Mouse (Mus musculus): ENCODE results near the gene Dip2a.

Gene Dip2a

DNA sequence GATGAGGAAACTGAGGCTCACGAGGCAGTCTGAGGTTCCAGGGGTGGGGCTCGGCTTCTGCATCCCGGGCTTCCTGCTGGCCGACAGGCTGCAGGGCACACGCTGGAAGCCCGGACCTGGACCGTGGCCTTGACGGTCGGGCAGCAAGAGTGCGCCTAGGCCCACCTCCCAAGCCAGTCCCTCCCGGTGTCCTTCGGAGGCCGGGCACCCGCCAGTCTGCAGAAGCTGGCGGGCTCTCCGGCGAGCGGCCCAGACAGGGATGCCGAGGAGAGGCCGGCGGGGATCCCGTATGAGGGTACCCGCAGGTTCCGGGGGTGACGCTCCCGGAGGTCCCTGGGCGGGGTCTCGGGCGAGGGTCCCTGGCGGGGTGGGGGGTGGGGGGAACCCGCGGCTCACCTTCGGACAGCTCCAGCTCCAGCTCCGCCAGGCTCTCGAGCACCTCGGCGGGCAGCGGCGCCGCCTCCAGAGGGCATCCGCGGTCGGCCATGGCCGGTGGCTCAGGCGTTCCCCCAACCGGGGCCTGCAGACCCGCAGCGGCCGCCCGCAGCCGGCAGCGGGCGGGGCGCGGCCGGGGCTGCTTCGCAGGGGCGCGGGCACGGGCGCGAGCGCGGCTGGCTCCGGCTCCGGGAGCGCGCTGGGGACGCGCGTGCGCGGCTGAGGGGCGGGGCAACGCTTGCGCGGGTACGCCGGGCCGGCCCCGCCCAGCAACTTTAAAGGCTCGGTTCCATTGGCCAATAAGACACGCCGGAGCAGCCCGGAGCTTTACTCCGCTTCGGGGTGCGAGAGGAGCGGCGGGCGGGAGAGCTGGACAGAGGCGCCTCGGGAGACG, at the start of gene Dip2a:
Gene Dip2a, minus strand, starts transcription at position 581 of the 829 bp plus-strand sequence.
- DNase-seq (ENCODE audit: low spot score in 2 of 2): peak; percentile 92 to 93

DNA sequence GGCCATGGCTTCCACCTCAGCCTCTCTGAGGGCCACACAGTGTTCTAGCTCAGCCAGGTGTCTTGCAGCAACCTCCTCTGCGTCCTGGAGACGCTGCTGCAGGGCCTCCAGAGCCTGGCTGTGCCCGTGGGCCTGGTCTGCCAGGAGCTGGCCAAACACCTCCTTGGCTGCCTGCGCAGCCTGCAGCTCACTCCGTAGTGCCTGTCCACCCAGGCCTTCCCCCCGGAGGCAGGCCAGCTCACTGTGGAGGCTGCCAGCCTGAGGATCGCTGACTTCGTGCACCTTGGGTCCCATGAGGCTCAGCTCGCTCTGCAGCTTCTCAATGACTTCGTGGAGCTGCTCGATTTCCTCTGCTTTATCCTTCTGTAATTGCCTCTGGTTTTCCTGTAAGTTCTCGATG, 47.5 kb upstream of the Dip2a start:
- DNase-seq (ENCODE audit: low spot score in 2 of 2): no peak

DNA sequence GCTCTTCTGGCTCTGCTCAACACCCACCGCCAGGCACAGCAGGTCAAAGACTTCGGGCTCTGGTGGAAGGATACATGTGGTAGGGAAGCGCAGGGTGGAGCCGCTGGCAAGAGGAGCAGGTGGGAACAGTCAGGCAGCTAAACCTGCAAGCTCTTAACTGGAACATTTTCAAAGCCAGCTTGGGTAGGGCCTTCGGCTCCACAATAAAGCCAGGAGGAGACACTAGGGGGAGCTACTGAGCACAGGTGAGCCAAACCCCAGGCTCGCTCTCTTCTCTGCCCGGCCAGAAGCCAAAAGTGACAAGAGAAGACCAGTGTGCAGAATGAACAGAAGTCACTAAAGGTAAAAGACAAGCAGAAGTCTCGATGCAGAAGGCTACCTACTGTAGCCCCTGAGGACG, 46.7 kb upstream of the Dip2a start:
- DNase-seq (ENCODE audit: low spot score in 2 of 2): no peak

DNA sequence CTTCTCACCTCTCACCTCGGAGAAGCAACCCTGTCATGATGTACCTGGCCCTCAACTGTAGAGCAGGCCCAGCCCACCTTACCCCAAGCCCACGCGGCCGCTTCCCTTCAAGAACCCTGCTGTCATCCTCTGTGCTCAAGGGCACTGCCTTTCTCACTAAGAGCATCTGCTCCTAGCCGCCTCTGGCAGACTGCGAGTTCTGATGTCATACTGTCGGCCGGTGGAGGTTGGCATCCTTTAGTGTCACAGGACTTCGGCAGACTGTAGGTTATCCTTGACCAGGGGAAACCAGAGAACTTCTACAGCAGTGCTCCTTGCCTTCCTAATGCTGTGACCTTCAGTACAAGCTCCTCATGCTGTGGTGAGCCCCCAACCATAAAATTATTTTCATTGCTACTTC, 46.1 kb upstream of the Dip2a start:
- no peak for DNase-seq (ENCODE audit: low spot score in 2 of 2)

DNA sequence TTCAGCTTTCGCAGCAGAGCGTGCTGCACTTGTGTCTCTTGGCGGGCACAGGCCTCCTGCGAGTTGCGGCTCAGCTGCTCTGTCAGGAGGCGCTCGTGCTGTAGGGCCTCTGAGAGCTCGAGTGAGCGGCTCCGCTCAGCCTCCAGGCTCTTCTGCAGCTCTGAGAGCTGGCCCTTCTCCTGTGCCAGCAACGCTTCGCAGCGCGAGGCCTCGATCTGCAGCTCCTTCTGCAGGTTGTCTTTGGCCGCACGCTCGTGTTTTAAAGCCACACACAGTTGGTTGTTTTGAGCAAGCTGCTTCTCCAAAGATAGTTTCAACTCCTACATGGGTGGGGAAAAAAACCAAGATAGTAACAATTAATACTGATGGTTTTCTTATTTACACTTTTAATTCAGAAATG, 29.9 kb upstream of the Dip2a start:
- no peak for DNase-seq (ENCODE audit: low spot score in 2 of 2)

DNA sequence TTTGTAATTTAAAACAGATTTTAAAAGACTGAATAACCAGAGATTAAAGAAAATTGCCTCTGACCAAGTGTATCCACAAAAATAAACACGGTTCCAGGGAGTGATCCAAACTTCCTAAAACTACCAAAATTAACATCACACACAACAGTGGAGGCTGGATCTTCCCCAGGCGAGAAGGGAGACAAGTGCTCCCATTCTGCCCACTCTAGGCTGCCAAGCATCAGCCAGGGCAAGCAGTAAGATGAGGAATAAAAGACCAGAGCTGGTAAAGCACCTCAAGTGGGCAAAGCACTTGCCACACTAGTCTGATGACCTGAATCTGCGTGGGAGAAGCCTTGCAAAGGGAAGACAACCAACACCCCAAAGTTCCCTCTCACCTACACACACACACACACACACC, 26.6 kb upstream of the Dip2a start:
- no peak for DNase-seq (ENCODE audit: low spot score in 2 of 2)

DNA sequence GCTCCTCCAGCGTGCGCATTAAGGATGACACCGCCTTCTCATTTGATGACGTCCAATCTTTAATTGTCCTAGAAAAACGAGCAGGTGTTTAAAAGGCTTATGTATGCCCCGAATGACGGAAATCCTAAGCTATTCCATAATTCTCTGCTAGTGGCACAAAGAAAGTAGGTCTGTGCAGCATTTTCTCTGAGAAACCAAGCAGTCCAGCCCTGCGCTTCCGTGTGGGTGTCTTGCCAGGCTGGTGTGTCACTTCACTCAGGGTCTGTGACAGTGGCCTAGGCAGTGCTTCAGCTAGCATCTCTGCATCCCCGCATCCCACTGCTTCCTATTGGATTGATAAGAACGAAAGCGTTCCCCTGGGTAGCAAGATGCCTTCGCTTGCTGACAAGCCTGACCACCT, 23.7 kb upstream of the Dip2a start:
- no peak for DNase-seq (ENCODE audit: low spot score in 2 of 2)

DNA sequence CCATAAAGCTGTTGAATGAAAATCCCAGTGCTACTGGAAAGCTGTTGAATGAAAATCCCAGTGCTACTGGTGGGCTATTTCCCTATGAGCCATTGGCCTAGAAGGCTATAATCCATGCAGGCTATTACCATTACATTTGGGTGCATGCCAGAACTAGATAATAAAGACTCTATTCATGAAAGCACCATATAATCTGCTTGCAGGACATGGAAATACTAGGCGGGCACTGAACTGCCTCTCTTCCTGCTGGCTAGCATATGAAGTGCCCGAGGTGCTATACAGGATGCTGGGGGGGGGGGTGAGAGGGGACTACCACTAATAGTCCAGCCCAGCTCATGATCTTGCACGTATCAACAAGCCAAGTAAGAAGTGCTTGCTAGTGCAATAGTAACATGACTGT, 18.1 kb upstream of the Dip2a start:
- no peak for DNase-seq (ENCODE audit: low spot score in 2 of 2)

DNA sequence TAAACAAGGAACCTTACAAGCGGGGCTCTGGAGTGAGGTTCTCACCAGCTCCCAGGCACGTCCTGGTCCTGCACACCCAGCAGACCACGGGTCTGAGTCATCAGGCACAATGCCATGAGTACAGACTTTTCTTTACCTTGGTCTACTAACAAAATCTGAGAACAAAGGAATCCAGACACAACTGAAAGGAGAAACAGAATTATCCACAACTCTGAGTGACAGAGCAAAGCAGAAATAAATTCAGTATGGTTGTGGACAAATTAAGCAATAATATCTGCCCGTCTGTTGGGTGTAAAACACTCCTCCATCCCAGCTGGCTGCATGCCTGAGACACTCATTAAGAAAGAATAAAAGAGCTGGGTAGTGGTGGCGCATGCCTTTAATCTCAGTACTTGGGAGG, 13.4 kb upstream of the Dip2a start:
- DNase-seq (ENCODE audit: low spot score in 2 of 2): no peak

DNA sequence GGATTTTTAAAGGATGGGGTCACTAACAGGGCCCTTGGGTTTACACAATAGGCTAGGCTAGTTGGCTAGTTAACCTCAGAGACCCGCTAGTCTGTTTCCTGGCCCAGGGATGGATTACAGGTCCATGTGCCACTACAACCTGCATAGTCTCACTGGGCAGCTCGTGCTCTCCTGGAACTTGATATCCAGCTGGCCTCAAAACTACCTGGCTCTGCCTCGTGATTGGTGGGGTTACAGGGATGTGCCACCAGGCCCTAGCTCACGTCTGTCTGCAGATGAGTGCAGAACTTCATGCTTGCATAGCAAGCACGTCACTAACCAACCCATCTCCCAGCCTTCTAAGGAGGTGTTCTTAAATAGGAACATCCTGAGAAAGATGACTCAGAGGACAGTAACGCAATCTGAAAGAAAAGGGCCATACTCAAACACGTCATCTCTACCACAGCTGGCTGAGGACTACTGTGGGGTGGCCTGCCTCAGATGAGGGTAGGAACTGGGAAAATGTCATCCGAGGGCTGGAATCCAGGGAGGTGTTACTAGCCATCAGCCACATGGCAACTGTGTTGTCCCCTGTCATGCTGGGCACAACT, 12.3 kb upstream of the Dip2a start:
- DNase-seq (ENCODE audit: low spot score in 2 of 2): no peak

DNA sequence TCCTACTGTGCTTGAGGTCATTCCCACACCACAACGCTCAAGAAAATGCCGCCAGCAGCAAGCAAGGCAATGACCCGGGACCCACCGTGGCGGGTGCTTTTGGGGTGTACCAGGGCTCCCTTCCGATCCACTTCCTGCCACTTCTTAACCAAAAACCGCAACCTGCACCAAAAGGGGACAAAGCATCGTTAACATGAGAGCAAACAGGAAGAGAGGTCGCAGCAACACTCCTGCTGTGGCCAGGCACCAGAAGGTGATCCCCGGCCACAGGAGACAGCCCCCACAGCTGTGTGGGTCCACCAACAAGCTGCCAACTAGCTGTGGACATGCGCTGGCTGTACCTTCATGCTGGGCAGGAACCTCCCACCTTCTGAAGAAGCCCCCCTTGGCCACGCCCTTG, 9.9 kb upstream of the Dip2a start:
- DNase-seq (ENCODE audit: low spot score in 2 of 2): peak; percentile 61 to 63

DNA sequence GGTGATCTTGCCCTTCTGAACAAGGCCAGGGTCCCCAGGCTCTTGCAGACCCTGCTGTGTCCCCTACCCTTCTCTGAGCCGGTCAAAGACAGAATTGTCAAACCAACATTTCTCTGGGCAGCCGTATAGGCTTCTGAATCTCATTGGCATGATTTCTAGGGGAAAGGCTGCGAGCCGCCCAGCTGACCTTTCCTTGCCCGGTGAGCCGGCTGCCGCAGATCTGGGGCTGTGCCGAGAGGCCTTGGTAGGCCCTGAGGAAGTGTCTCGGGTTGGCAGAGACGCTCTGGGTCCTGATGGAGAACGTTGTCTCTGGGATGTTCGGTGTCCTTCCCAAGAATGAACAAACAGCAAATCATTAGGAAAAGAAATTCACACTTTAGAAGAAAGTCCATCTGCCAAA, 8.9 kb upstream of the Dip2a start:
- DNase-seq (ENCODE audit: low spot score in 2 of 2): no peak

DNA sequence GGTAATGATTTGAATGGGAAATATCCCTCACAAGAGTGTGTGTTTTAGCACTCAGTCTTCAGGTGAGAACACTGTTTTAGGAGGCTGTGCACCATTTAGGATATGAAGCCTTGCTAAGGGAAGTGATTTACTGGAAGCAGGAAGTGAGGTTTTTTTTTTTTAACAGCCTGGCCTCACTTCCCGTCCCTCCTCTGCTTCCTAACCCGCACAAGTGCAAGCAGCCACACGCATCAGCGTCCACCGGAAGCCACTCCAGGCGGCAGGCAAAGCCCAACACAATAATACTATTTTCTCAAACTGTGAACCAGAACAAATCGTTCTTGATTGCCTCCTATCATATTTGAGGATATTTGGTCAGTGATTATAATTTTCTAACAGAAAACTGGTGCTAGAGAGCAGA, 6.9 kb upstream of the Dip2a start:
- DNase-seq (ENCODE audit: low spot score in 2 of 2): no peak

DNA sequence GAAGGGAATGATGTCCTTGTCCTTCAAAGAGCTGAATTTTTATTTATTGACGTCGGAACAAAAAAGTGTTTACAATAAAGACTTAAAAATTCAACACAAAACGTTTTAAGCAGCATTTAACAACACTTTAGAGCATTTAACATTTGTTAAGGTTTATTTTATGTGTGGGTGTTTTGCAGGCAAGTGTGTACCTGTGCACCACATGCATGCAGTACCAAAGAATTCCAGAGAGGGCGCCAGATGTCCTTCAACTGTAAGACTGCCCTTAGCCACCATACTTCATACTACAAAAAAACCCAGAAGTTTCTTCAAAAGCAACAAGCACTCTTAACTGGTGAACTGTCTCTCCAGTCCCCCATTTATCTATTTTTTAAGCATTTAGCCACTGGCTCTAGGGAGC, 1.5 kb upstream of the Dip2a start:
- peak; percentile 50 to 58 for DNase-seq (ENCODE audit: low spot score in 2 of 2)

DNA sequence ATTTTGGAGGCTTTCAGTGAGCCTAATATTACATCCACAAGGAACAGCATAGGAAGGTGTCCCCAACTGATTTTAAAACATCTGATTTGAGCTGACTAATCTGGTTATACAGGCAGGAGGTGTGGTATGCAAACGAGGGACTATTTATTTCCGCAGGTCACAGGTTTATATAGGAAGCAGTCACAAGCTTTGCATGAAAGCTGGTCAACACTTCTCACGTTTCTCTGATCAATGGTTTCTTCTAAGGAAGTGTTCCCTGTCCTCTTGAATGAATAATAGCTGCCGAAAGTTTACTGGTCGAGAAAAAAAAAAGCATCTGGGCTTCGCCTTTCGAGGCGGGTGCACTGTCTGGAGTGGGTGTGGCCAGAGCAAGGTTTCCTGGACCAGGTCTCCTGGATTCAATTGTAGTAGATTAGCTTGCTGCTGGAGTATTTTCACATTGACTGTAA, 976 bp upstream of the Dip2a start:
- peak; percentile 38 to 45 for DNase-seq (ENCODE audit: low spot score in 2 of 2)

DNA sequence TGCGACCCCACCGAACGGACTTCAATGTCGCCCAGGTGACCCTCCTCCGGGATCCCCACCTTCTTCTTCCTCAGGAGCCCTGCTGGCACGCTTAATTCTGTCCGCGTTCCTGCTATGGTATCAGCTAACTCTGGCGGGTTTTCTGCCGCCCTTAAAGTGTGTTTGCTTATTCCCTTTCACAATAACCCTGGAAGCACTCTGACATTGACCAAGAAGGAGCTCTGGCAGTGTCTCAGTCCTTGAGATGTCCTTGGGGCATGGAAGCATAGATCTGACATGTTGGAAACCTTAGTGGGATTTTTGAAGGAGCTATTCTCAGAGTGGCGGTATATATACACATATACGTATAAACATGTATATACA, 430 bp upstream of the Dip2a start:
- DNase-seq (ENCODE audit: low spot score in 2 of 2): no peak

DNA sequence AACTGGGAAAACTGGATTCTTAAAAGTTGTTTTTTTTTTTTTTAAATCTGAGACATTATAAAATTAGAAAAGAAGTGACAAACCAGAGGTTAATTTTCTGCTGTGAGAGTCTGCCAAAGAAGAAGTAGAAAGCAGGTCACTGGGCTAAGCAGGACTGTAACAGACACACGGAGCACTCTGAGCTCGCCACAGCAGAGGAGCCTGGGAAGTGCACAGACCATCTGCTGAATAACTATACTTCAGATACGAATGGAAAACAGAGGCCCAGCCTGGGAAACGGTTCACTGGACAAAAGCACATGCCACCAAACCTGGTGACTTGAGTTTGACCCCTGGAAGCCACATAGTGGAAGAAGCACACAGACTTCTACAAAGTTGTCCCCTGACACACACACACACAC, 10.7 kb downstream of the Dip2a start:
- DNase-seq (ENCODE audit: low spot score in 2 of 2): no peak

DNA sequence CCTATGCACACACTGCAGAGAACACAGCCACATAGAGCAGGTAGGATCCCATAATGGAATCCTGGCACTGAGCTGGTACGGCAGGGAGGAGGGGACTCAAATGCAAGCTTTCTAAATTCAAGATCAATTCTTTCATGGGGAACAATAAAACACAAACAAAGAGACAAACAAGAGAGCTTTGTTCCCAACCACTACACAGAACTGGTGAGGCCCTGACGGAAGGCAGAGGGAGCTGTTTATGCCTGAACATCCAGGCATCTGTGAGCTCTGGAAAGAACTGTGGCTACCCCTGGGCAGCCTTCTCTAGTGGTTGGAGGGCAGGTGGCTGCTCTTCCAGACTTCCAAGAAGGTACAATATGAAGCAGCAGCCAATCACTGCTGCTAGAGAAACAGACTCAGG, 13.1 kb downstream of the Dip2a start:
- no peak for DNase-seq (ENCODE audit: low spot score in 2 of 2)

DNA sequence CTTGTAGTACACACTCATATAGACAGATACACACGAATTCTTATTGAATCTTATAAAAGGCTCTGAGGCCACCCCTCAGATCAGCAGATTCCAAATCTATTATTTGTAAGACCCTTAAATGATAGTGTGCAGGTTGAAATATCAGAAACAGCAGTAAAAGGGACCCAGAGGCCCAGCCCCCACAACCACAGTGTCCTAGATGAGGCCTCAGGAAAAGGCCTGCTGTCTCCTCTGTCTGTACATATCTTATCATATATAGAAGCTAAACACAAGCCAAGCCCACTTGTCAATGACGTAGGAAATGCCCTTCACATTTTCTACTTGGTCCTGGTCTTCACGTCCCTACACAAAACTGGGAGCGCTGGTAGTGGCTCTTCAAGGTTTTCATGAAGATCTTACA, 16.0 kb downstream of the Dip2a start:
- DNase-seq (ENCODE audit: low spot score in 2 of 2): no peak

DNA sequence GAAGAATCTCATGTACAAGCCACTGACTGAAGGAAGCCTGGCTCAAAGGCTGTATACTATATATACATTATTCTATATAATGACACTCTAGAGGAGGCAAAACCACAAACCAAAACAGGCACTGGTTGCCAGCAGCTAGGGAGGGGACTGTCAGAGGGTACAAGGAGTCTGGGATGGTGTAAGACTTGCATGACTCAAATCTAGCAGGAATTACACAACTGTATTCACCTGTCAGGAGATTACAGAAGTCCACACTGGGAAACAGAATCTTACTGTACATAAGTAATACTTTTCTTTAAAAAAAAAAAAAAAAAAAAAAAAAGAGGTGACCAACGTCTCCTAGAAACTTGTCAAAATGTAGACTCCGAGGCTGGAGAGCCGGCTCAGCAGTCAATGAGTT, 16.5 kb downstream of the Dip2a start:
- no peak for DNase-seq (ENCODE audit: low spot score in 2 of 2)

DNA sequence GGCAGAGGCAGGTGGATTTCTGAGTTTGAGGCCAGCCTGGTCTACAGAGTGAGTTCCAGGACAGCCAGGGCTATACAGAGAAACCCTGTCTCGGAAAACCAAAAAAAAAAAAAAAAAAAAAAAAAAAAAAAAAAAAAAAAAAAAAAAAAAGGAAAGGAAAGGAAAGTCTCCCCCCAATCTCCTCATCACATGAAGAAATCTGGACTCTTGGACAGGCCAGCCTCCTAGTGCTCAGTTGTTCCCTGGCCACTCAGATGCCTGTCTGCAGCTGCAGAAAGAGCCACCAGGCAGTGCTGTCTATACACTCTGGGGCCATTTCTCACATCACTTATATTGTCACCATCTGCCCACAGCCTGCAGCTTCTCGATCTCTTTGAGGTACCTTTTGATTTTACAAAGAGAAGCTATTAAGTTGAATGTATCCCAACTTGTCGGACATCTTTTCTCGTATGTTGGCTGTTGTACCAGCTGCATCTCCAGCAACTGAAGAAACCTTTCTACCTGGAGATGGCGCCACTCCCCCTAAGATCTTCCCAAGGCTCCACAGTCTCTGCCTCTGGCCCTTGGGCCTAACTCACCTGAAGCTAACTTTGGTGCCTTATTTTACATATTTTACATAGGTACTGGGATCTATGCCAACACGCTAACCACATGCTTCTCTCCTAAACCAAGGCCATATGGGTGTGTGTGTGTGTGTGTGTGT, 18.6 kb downstream of the Dip2a start:
- peak in 1 of 2 experiments; percentile 11 for DNase-seq (ENCODE audit: low spot score in 2 of 2)

DNA sequence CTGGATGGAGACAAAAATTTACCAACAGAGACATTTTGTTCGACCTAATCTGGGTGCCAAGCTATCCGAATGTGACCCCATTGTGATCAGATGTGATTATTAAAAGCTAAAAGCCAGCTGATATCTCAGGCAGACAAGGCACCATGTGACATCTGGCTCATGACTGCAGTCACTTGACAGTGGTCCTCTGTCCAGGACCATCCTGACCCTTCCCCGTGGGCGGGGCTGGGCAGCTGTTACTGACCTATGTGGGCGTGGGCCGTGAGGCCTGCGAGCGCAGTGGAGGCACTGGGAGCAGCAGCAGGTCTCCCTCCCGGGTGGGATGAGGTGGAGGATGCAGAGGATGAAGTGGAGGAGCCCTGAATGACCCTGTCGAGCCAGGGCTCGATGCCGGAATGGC, 27.5 kb downstream of the Dip2a start:
- DNase-seq (ENCODE audit: low spot score in 2 of 2): no peak

DNA sequence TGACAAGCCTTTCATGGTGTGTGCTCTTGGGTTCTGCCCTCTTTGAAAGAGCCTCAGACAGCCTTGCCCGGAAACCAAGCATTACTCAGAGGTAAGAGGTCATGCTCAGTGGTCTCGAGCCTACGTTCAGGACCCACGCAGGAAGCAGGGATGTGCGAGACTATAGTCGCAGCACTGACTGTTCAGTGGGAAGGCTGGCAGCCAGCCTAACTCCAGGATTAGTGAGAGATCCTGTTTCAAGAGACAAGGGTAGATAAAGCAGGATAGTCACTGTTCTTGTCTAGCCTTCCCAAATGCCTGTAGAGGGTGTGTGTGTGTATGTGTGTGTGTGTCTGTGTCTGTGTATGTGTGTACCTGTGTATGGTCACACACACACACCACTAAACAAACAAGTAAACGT, 28.9 kb downstream of the Dip2a start:
- DNase-seq (ENCODE audit: low spot score in 2 of 2): no peak

Measured in spleen, postnatal 36 days (tissue).